Mouse (Mus musculus) ES-E14 (cell line): ENCODE measurements at regions not wholly inside any gene's neighbourhood (a gene's known extent, or its start where the extent isn't known, plus 50 kb on each side); places are given as distances from the start of the nearest gene placed in this dataset.

Experiments
- CHD2 ChIP-seq: IDR thresholded peaks from 2 replicates; pipeline ENCODE4 v1.6.1; 2014; ENCODE audit warnings: mild to moderate bottlenecking, low read depth, low read length, inconsistent platforms
- HCFC1 ChIP-seq: IDR thresholded peaks from 2 replicates; pipeline ENCODE4 v1.6.1; 2012; ENCODE audit warnings: low read length, inconsistent platforms, borderline replicate concordance; ENCODE audit not compliant: insufficient read depth
- MAFK ChIP-seq: IDR thresholded peaks from 2 replicates; pipeline ENCODE4 v1.6.1; 2014; ENCODE audit warnings: mild to moderate bottlenecking, low read depth, low read length, inconsistent platforms; ENCODE audit not compliant: insufficient read depth
- ZC3H11A ChIP-seq: IDR thresholded peaks from 2 replicates; pipeline ENCODE4 v1.6.1; 2012; ENCODE audit warnings: low read depth, mild to moderate bottlenecking, inconsistent platforms, low read length, borderline replicate concordance
- ZNF384 ChIP-seq: IDR thresholded peaks from 2 replicates; pipeline ENCODE4 v1.6.1; 2012; ENCODE audit warnings: low read depth, low read length, inconsistent platforms

DNA sequence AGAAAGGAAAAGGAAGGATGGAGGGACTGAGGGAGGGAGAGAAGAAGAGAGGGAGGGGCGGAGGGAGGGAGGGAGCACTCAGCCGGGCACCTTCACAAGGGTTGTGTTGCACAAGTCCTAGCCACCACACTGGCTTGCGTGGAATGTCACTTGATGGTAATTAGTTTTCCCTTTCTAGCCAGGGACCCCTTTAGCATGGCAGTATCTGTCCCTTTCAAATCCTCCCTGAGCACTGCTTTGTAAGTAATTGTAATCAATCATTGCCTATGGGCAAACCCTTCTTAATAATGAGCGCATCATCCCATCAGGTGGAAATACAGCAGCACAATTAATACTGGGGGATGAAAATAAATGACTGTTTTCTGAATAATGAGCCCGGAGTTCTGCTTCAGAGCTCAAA, 68.5 kb upstream of the Arhgap5 start:
- TF ChIP-seq CHD2: no peak
- no peak for TF ChIP-seq ZNF384
- no peak for TF ChIP-seq ZC3H11A
- TF ChIP-seq MAFK: no peak
- TF ChIP-seq HCFC1: no peak
